Mouse (Mus musculus): Measurements from ENCODE around the gene Ubash3b. TPM values are rescaled to one million over a fixed set of nuclear protein-coding genes. Genes with fewer than 3 reads are reported as not detected.

The Ubash3b gene
- polyA plus RNA-seq, 1 experiment from 2014 or later: 12.1 TPM

GRCm38 (mm10) chr9:41079428-41080155 is 81.9 kb downstream of the Ubash3b start:
- Histone ChIP-seq H3K4me3 (replicated peaks) (no peak overlapping the region), H3K9me3 (no peaks in the 10 kb centered on the region), H3K4me1 (replicated peaks) (peaks cover 36% of the 10 kb centered on the region), H3K36me3 (no peaks in the 10 kb centered on the region), H3K27me3 (no peaks in the 10 kb centered on the region), H3K27ac (no peak overlapping the region), H3K4me2 (replicated peaks) (no peak overlapping the region), H3K9ac (replicated peaks) (no peak overlapping the region)
- 66% methylated on average over 14 of the region's 14 CpGs for WGBS
- no peak for ATAC-seq

GRCm38 (mm10) chr9:41078198-41078597 is 83.3 kb downstream of the Ubash3b start:
- Histone ChIP-seq H3K27ac (peak overlapping the region; percentile 51; the same call in 1 of the 2 replicates), H3K4me2 (replicated peaks) (no peak overlapping the region), H3K9me3 (no peaks in the 10 kb centered on the region), H3K4me1 (replicated peaks) (peaks cover 30% of the 10 kb centered on the region), H3K4me3 (replicated peaks) (no peak overlapping the region), H3K36me3 (no peaks in the 10 kb centered on the region), H3K9ac (replicated peaks) (no peak overlapping the region), H3K27me3 (no peaks in the 10 kb centered on the region)
- 60% methylated on average over 4 of the region's 4 CpGs for WGBS
- peak; percentile 34 for ATAC-seq

- no peak overlapping the region for H3K9ac ChIP-seq (replicated peaks)
- H3K27me3 ChIP-seq: no peaks in the 10 kb centered on the region
- 41% methylated on average over 4 of the region's 4 CpGs for WGBS
These were observed 85.3 kb downstream of the Ubash3b start for GRCm38 (mm10) chr9:41076150-41076549.

GRCm38 (mm10) chr9:41075528-41075927 is 86.0 kb downstream of the Ubash3b start:
- no peaks in the 10 kb centered on the region for H3K9me3 ChIP-seq
- H3K4me1 ChIP-seq (replicated peaks): peaks cover 30% of the 10 kb centered on the region
- H3K27ac ChIP-seq: peak overlapping the region; percentile 57; the same call in 1 of the 2 replicates
- H3K36me3 ChIP-seq: no peaks in the 10 kb centered on the region
- ATAC-seq: no peak
- no peaks in the 10 kb centered on the region for H3K27me3 ChIP-seq
- H3K4me3 ChIP-seq (replicated peaks): no peak overlapping the region
- H3K4me2 ChIP-seq (replicated peaks): no peak overlapping the region
- WGBS: 97% methylated on average over 5 of the region's 5 CpGs
- H3K9ac ChIP-seq (replicated peaks): no peak overlapping the region

More at GRCm38 (mm10) chr9:41076150-41076549, 85.3 kb downstream of the Ubash3b start:
- no peaks in the 10 kb centered on the region for H3K9me3 ChIP-seq
- H3K36me3 ChIP-seq: no peaks in the 10 kb centered on the region
- ATAC-seq: peak; percentile 67
- H3K4me3 ChIP-seq (replicated peaks): no peak overlapping the region
- no peak overlapping the region for H3K4me2 ChIP-seq (replicated peaks)
- peak overlapping the region; percentile 57 for H3K27ac ChIP-seq
- H3K4me1 ChIP-seq (replicated peaks): peaks cover 30% of the 10 kb centered on the region

- Histone ChIP-seq H3K9me3 (no peaks in the 10 kb centered on the region), H3K9ac (replicated peaks) (no peak overlapping the region), H3K4me3 (replicated peaks) (no peak overlapping the region), H3K27ac (no peak overlapping the region), H3K4me2 (replicated peaks) (no peak overlapping the region), H3K4me1 (replicated peaks) (peaks cover 27% of the 10 kb centered on the region), H3K27me3 (no peaks in the 10 kb centered on the region), H3K36me3 (no peaks in the 10 kb centered on the region)
- WGBS: 92% methylated on average over 19 of the region's 19 CpGs
- no peak for ATAC-seq
These were observed 88.1 kb downstream of the Ubash3b start for GRCm38 (mm10) chr9:41073196-41074009.

- H3K9ac ChIP-seq (replicated peaks): no peak overlapping the region
- WGBS: 88% methylated on average over 6 of the region's 6 CpGs
- H3K4me1 ChIP-seq (replicated peaks): peaks cover 21% of the 10 kb centered on the region
- no peaks in the 10 kb centered on the region for H3K36me3 ChIP-seq
- ATAC-seq: no peak
- no peak overlapping the region for H3K4me2 ChIP-seq (replicated peaks)
- no peaks in the 10 kb centered on the region for H3K27me3 ChIP-seq
- no peak overlapping the region for H3K27ac ChIP-seq
- H3K4me3 ChIP-seq (replicated peaks): no peak overlapping the region
- H3K9me3 ChIP-seq: no peaks in the 10 kb centered on the region
These were observed 88.7 kb downstream of the Ubash3b start for GRCm38 (mm10) chr9:41072786-41073185.

GRCm38 (mm10) chr9:41071906-41072511 is 89.5 kb downstream of the Ubash3b start:
- WGBS: 63% methylated on average over 3 of the region's 3 CpGs
- no peak for ATAC-seq
- H3K27ac ChIP-seq: no peak overlapping the region

GRCm38 (mm10) chr9:41070761-41071181 is 90.7 kb downstream of the Ubash3b start:
- no peak overlapping the region for H3K27ac ChIP-seq
- peaks cover under 1% of the 10 kb centered on the region for H3K4me1 ChIP-seq (replicated peaks)
- no peak overlapping the region for H3K9ac ChIP-seq (replicated peaks)
- no peak overlapping the region for H3K4me3 ChIP-seq (replicated peaks)
- ATAC-seq: no peak
- no peaks in the 10 kb centered on the region for H3K9me3 ChIP-seq
- WGBS: 65% methylated on average over 5 of the region's 5 CpGs
- no peak overlapping the region for H3K4me2 ChIP-seq (replicated peaks)
- no peaks in the 10 kb centered on the region for H3K27me3 ChIP-seq
- no peaks in the 10 kb centered on the region for H3K36me3 ChIP-seq

More at GRCm38 (mm10) chr9:41071906-41072511, 89.5 kb downstream of the Ubash3b start:
- no peaks in the 10 kb centered on the region for H3K9me3 ChIP-seq
- no peaks in the 10 kb centered on the region for H3K27me3 ChIP-seq
- no peak overlapping the region for H3K9ac ChIP-seq (replicated peaks)
- peaks cover 13% of the 10 kb centered on the region for H3K4me1 ChIP-seq (replicated peaks)
- H3K4me2 ChIP-seq (replicated peaks): no peak overlapping the region
- no peaks in the 10 kb centered on the region for H3K36me3 ChIP-seq
- no peak overlapping the region for H3K4me3 ChIP-seq (replicated peaks)

GRCm38 (mm10) chr9:41069509-41069908 is 92.0 kb downstream of the Ubash3b start:
- WGBS: 84% methylated on average over 5 of the region's 5 CpGs
- Histone ChIP-seq H3K36me3 (no peaks in the 10 kb centered on the region), H3K4me1 (replicated peaks) (no peaks in the 10 kb centered on the region; the same call in 1 of the 2 replicates), H3K27ac (no peak overlapping the region), H3K4me2 (replicated peaks) (no peak overlapping the region), H3K9me3 (no peaks in the 10 kb centered on the region), H3K4me3 (replicated peaks) (no peak overlapping the region), H3K27me3 (no peaks in the 10 kb centered on the region), H3K9ac (replicated peaks) (no peak overlapping the region)
- no peak for ATAC-seq

- Histone ChIP-seq H3K36me3 (no peaks in the 10 kb centered on the region), H3K9ac (replicated peaks) (no peak overlapping the region), H3K4me3 (replicated peaks) (no peak overlapping the region), H3K27ac (peak overlapping the region; percentile 35; the same call in 1 of the 2 replicates), H3K4me1 (replicated peaks) (peaks cover 11% of the 10 kb centered on the region), H3K4me2 (replicated peaks) (no peak overlapping the region), H3K27me3 (no peaks in the 10 kb centered on the region), H3K9me3 (no peaks in the 10 kb centered on the region)
- ATAC-seq: no peak
- 56% methylated on average over 5 of the region's 5 CpGs for WGBS
These were observed 100.1 kb downstream of the Ubash3b start for GRCm38 (mm10) chr9:41061446-41061845.

- ATAC-seq: no peak
- H3K9ac ChIP-seq (replicated peaks): no peak overlapping the region; the same call in 1 of the 2 replicates
- no peaks in the 10 kb centered on the region for H3K36me3 ChIP-seq
- no peak overlapping the region for H3K4me3 ChIP-seq (replicated peaks)
- H3K9me3 ChIP-seq: no peaks in the 10 kb centered on the region
- 83% methylated on average over 6 of the region's 6 CpGs for WGBS
- peaks cover 11% of the 10 kb centered on the region for H3K4me1 ChIP-seq (replicated peaks)
- no peak overlapping the region for H3K27ac ChIP-seq
- H3K27me3 ChIP-seq: no peaks in the 10 kb centered on the region
- H3K4me2 ChIP-seq (replicated peaks): no peak overlapping the region
These were observed 100.9 kb downstream of the Ubash3b start for GRCm38 (mm10) chr9:41060617-41061016.
